Mouse (Mus musculus) ovary, adult 2 months (tissue): ENCODE results near the gene Olfr357. TPM values are rescaled to one million over a fixed set of nuclear protein-coding genes. Genes with fewer than 3 reads are reported as not detected.

Experiments
- polyA plus RNA-seq: library from polyadenylated mRNA; depleted of rRNA; stranded (reverse); fragments of >200 nt; gene quantifications from 2 replicates; pipeline ENCODE4 v1.2.3, GENCODE M21; 2012; rRNA removed

Olfr357 gene
- not detected in 2 replicates for polyA plus RNA-seq

DNA sequence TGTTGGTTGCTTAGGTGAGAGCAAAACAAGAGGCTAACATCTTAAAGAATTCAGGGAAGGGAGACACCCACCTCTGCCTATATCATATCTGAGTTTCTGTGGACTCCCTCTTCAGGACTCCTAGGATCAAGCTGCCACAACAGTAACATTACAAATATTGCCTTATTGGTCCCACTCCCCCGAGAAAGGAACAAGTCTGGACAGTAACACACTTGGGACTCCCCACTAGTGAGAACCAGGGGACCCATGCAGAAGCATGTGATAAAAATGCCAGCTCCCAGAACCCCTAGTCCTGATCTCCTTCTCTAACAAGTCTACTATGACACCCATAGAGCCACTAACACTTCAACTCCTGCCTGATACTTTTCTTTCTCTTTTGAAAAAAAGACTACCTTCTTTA lies at the start of gene Olfr357:
Gene Olfr357 (plus strand): TSS at position 301 of the 400 bp plus-strand sequence.

DNA sequence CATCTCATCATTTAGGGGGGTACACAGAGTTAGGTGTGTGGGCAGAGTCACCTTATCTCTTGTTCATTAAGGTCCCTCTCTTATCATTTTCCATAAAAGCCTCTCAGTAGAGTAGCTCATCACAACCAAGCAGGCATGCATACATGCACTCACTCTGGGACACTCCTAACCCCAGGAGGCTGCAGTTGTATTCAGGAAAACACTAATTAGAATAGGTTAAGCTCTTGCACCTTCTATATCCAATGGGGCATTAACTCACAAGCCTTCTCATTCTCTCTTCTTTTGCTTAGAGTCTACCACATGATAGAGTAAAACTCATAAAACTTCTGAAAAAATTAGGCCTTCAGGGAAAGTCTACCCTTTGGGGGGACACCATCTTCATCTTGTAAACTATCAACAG lies 15.6 kb downstream of the Olfr357 start, which contains the start of gene Olfr358:
Gene Olfr358 (minus strand): TSS at position 101 of the 400 bp plus-strand sequence.

Other genes starting within 250 kb of the Olfr357 start
- gene Olfr348, start 209.6 kb upstream of the Olfr357 start, polyA plus RNA-seq: not detected in 2 replicates
- gene Olfr50, start 203.3 kb upstream of the Olfr357 start, polyA plus RNA-seq: not detected in 2 replicates
- gene Olfr3, start 176.8 kb upstream of the Olfr357 start, polyA plus RNA-seq: not detected in 2 replicates
- not detected in 2 replicates for gene Olfr350, start 147.5 kb upstream of the Olfr357 start, polyA plus RNA-seq
- not detected in 2 replicates for gene Olfr351, start 131.2 kb upstream of the Olfr357 start, polyA plus RNA-seq
- gene Olfr352, start 125.4 kb upstream of the Olfr357 start, polyA plus RNA-seq: not detected in 2 replicates
- not detected in 2 replicates for gene Olfr353, start 100.9 kb upstream of the Olfr357 start, polyA plus RNA-seq
- gene Olfr354, start 88.1 kb upstream of the Olfr357 start, polyA plus RNA-seq: not detected in 2 replicates
- gene Olfr355, start 64.9 kb upstream of the Olfr357 start, polyA plus RNA-seq: not detected in 2 replicates
- gene Olfr356, start 56.7 kb upstream of the Olfr357 start, polyA plus RNA-seq: not detected in 2 replicates
- gene Olfr358, start 15.5 kb downstream of the Olfr357 start, polyA plus RNA-seq: not detected in 2 replicates
- gene Olfr360, start 71.9 kb downstream of the Olfr357 start, polyA plus RNA-seq: not detected in 2 replicates
- gene Olfr361, start 95.5 kb downstream of the Olfr357 start, polyA plus RNA-seq: not detected in 2 replicates
- gene Olfr362, start 124.1 kb downstream of the Olfr357 start, polyA plus RNA-seq: not detected in 2 replicates
- not detected in 2 replicates for gene Olfr364-ps1, start 145.5 kb downstream of the Olfr357 start, polyA plus RNA-seq
- gene Olfr365, start 194.4 kb downstream of the Olfr357 start, polyA plus RNA-seq: not detected in 2 replicates
- not detected in 2 replicates for gene Olfr366, start 217.7 kb downstream of the Olfr357 start, polyA plus RNA-seq